26 mouse cellular contexts compared by ENCODE assay signal in genomic region chr10:3359531-3359930, GRCm38 (mm10). TPM values are rescaled to one million over a fixed set of nuclear protein-coding genes. Genes with fewer than 3 reads are reported as not detected.
"Had no signal": no experiment of that assay in that cellular context is flagged by ENCODE, and none has a peak within 500 bp of the region (broad histone marks: within the 10 kb centered on the region; RNA-seq: fewer than 3 reads in every experiment).

No protein-coding gene starts in this region.

- H3K4me2 ChIP-seq: heart, embryonic 11.5 days; heart, embryonic 13.5 days; heart, embryonic 15.5 days; hindbrain, embryonic 14.5 days; kidney, embryonic 15.5 days; limb, embryonic 13.5 days; limb, embryonic 15.5 days; liver, embryonic 12.5 days had no signal

- H3K4me3 ChIP-seq: heart, adult 2 months; heart, embryonic 13.5 days; heart, embryonic 15.5 days; kidney, embryonic 15.5 days; limb, embryonic 13.5 days; limb, embryonic 15.5 days; liver, embryonic 12.5 days had no signal

- H3K36me3 ChIP-seq: heart, embryonic 13.5 days; heart, embryonic 15.5 days; kidney, embryonic 15.5 days; limb, embryonic 13.5 days; limb, embryonic 15.5 days; liver, embryonic 12.5 days had no signal

- H3K4me1 ChIP-seq: kidney, embryonic 15.5 days; limb, embryonic 13.5 days; limb, embryonic 15.5 days; liver, embryonic 12.5 days had no signal

- H3K9me3 ChIP-seq: heart, embryonic 13.5 days; heart, embryonic 15.5 days; kidney, embryonic 15.5 days; limb, embryonic 13.5 days; limb, embryonic 15.5 days; liver, embryonic 12.5 days had no signal

- ATAC-seq: hindbrain, embryonic 16.5 days; intestine, embryonic 16.5 days; liver, embryonic 12.5 days had no signal

- H3K9ac ChIP-seq: heart, embryonic 13.5 days; heart, embryonic 15.5 days; hindbrain, embryonic 14.5 days; kidney, embryonic 15.5 days; limb, embryonic 13.5 days; limb, embryonic 15.5 days; liver, embryonic 12.5 days had no signal

- H3K27ac ChIP-seq: heart, adult 2 months; heart, embryonic 13.5 days; heart, embryonic 15.5 days; hindbrain, embryonic 14.5 days; kidney, embryonic 15.5 days; kidney, postnatal 0 days; limb, embryonic 13.5 days; limb, embryonic 15.5 days; liver, embryonic 12.5 days had no signal

- DNase-seq: gastrocnemius, postnatal 14 days; gastrocnemius, postnatal 36 days; heart, adult 2 months; heart, postnatal 14 days; heart, postnatal 36 days; kidney, adult 11 months; kidney, adult 2 months; kidney, adult 9 months; kidney, postnatal 14 days; kidney, postnatal 36 days; layer of hippocampus, adult 9-11 months; layer of hippocampus, postnatal 36 days; left cerebral cortex, postnatal 4 days had no signal

- H3K27me3 ChIP-seq: heart, embryonic 13.5 days; heart, embryonic 15.5 days; kidney, embryonic 15.5 days; limb, embryonic 13.5 days had no signal

RNA-seq across cellular contexts. Expression of gene Ppp1r14c, which starts 6.3 kb away (rescaled TPM):
- total RNA-seq: hematopoietic stem cell, adult 5-6 weeks; liver, adult 2 months had no signal
- polyA plus RNA-seq: liver, adult 2 months had no signal
